In genomic region chr19:33158234-33158633, GRCm38 (mm10) we compare ENCODE assay signal across 19 mouse cellular contexts.
"Had no signal": no experiment of that assay in that cellular context is flagged by ENCODE, and none has a peak within 500 bp of the region (broad histone marks: within the 10 kb centered on the region; RNA-seq: fewer than 3 reads in every experiment).

No protein-coding gene starts in this region.

- H3K4me2 ChIP-seq: liver, embryonic 13.5 days; liver, embryonic 15.5 days; lung, embryonic 15.5 days; midbrain, embryonic 12.5 days; neural tube, embryonic 13.5 days; neural tube, embryonic 15.5 days had no signal

- H3K9me3 ChIP-seq: liver, embryonic 13.5 days; liver, embryonic 15.5 days; lung, embryonic 15.5 days; midbrain, embryonic 10.5 days; midbrain, embryonic 12.5 days; neural tube, embryonic 13.5 days; neural tube, embryonic 15.5 days had no signal

- H3K36me3 ChIP-seq: liver, embryonic 13.5 days; liver, embryonic 15.5 days; lung, embryonic 15.5 days; midbrain, embryonic 10.5 days; midbrain, embryonic 12.5 days; neural tube, embryonic 13.5 days; neural tube, embryonic 15.5 days had no signal

- H3K4me3 ChIP-seq: liver, embryonic 13.5 days; liver, embryonic 15.5 days; lung, embryonic 15.5 days; midbrain, embryonic 10.5 days; midbrain, embryonic 12.5 days; myocyte; neural tube, embryonic 13.5 days; neural tube, embryonic 15.5 days had no signal

- H3K4me1 ChIP-seq: liver, embryonic 13.5 days; liver, embryonic 15.5 days; lung, embryonic 15.5 days; midbrain, embryonic 10.5 days; midbrain, embryonic 12.5 days; neural tube, embryonic 13.5 days; neural tube, embryonic 15.5 days had no signal

- H3K27ac ChIP-seq: liver, embryonic 13.5 days; liver, embryonic 15.5 days; lung, embryonic 15.5 days; midbrain, embryonic 10.5 days; midbrain, embryonic 12.5 days; neural tube, embryonic 13.5 days; neural tube, embryonic 15.5 days had no signal

- DNase-seq: liver, embryonic 13.5 days; liver, postnatal 0 days; lung, adult 2 months; lung, postnatal 14 days; lung, postnatal 36 days; retina, postnatal 1 day; right cerebral cortex, adult 18-20 months; thymus, adult 18-20 months; thymus, postnatal 14 days; thymus, postnatal 36 days had no signal

- H3K27me3 ChIP-seq: liver, embryonic 13.5 days; liver, embryonic 15.5 days; lung, embryonic 15.5 days; midbrain, embryonic 12.5 days; neural tube, embryonic 13.5 days; neural tube, embryonic 15.5 days had no signal

- ATAC-seq: liver, postnatal 0 days; lung, postnatal 0 days; midbrain, embryonic 16.5 days had no signal

- H3K9ac ChIP-seq: liver, embryonic 13.5 days; liver, embryonic 15.5 days; liver, postnatal 0 days; lung, embryonic 15.5 days; midbrain, embryonic 12.5 days; neural tube, embryonic 13.5 days; neural tube, embryonic 15.5 days had no signal
